Mouse (Mus musculus) neural tube, embryonic 11.5 days (tissue): ENCODE measurements around the gene Irgc1. TPM values are rescaled to one million over a fixed set of nuclear protein-coding genes. Genes with fewer than 3 reads are reported as not detected.
A peak's percentile ranks its signal among the peaks of the same experiment; 100 is the strongest.

Experiments used
- ATAC-seq: fragments of 200-750 bp; cut with Nextera tagmentation; 2 replicates; pipeline ENCODE4 v1.8.0; 2017; ENCODE audit warnings: moderate number of reproducible peaks, mild to moderate bottlenecking, moderate TSS enrichment, moderate library complexity; ENCODE audit not compliant: insufficient read depth, low FRiP score, low TSS enrichment
- DNase-seq: peaks from one replicate; pipeline ENCODE4 v3.0.0-alpha.2; 2015; ENCODE audit warnings: low spot score
- H3K27ac ChIP-seq: fragments of 300-500 bp; sonication (generic); 2 replicates; pipeline ENCODE4 v1.5.1; 2014; ENCODE audit warnings: low read depth, mild to moderate bottlenecking, low read length
- H3K27me3 ChIP-seq: fragments of 300-500 bp; sonication (generic); 2 replicates; pipeline ENCODE4 v1.6.1; 2014; ENCODE audit warnings: mild to moderate bottlenecking, low read length, mixed read lengths; ENCODE audit not compliant: control insufficient read depth, insufficient read depth
- H3K36me3 ChIP-seq: fragments of 300-500 bp; sonication (generic); 2 replicates; pipeline ENCODE4 v1.6.1; 2014; ENCODE audit warnings: mild to moderate bottlenecking, low read length, moderate library complexity, mixed read lengths; ENCODE audit not compliant: control insufficient read depth, insufficient read depth
- H3K4me1 ChIP-seq: fragments of 300-500 bp; sonication (generic); 2 replicates; pipeline ENCODE4 v1.6.1; 2014; ENCODE audit warnings: low read length, mixed read lengths; ENCODE audit not compliant: control insufficient read depth, insufficient read depth
- H3K4me2 ChIP-seq: fragments of 300-500 bp; sonication (generic); 2 replicates; pipeline ENCODE4 v1.6.1; 2014; ENCODE audit warnings: low read depth, mild to moderate bottlenecking, moderate library complexity
- H3K4me3 ChIP-seq: fragments of 300-500 bp; sonication (generic); 2 replicates; pipeline ENCODE4 v1.5.1; 2014; ENCODE audit warnings: low read depth, low read length
- H3K9ac ChIP-seq: fragments of 300-500 bp; sonication (generic); 2 replicates; pipeline ENCODE4 v1.6.1; 2014; ENCODE audit warnings: mild to moderate bottlenecking, low read length
- H3K9me3 ChIP-seq: fragments of 300-500 bp; sonication (generic); 2 replicates; pipeline ENCODE4 v1.6.1; 2016; ENCODE audit warnings: low read length; ENCODE audit not compliant: control insufficient read depth
- WGBS: fragments of 180-500 bp; shearing (Covaris S2); extraction: QIAGEN DNeasy Blood & Tissue Kit; methylation state at CpG from one replicate; pipeline ENCODE4 v1.1.7; 2014; 5-methylcytosine and 5-hydroxymethylcytosine counted together
- polyA plus RNA-seq: library from polyadenylated mRNA; unstranded; fragments of >200 nt; fragmentation: Nextera tagmentation; extraction: Ambion mirVana; gene quantifications from 2 replicates; pipeline ENCODE4 v1.2.1, GENCODE M21; 2014

Gene Irgc1
- polyA plus RNA-seq, 1 experiment from 2014 or later = not detected

DNA sequence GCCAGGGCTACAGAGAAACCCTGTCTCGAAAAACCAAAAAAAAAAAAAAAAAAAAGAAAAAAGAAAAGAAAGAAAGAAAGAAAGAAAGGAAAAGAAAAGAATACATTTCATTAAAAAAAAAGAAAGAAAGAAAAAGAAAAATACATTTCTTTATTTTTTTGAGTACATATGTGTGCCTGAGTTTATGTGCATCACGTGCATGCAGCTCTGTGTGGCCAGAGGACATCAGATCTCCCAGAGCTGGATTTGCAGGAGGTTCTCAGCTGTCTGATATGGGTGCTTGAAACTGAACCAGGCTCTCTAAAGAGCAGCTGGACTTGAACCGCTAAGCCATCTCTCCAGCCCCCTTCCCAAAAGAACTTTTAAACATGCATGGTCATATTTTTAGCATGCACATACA, 58.0 kb downstream of the Irgc1 start:
- 87% methylated on average over 3 of the region's 3 CpGs for WGBS

DNA sequence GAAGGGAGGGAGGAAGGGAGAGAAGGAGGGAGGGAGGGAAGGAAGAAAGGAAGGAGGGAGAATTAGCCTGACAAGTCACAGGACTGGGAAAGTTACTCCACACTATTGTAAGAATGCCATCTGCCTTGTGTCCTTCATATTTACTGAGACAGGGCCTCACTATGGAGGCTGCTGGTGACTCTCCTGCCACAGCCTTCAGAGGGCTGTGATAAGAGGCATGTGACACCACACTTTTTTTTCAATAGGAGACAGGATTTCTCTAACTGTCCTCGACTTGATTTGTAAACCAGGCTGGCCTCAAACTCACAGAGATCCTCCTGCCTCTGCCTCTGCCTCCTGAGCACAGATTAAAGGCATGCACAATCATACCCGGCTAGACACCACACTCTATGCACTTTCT, 60.4 kb downstream of the Irgc1 start:
- Histone ChIP-seq H3K9me3 (no peaks in the 10 kb centered on the region), H3K9ac (peak overlapping the region; percentile 3; the same call in 1 of the 2 replicates), H3K4me2 (no peak overlapping the region), H3K4me1 (peaks cover 6% of the 10 kb centered on the region; the same call in 1 of the 2 replicates), H3K27me3 (no peaks in the 10 kb centered on the region), H3K27ac (peak overlapping the region; percentile 78), H3K4me3 (no peak overlapping the region), H3K36me3 (no peaks in the 10 kb centered on the region)
- 84% methylated on average over 2 of the region's 2 CpGs for WGBS
- ATAC-seq = no peak
- DNase-seq = no peak

More for the DNA sequence above, 58.0 kb downstream of the Irgc1 start:
- Histone ChIP-seq H3K4me2 (no peak overlapping the region), H3K9me3 (no peaks in the 10 kb centered on the region), H3K27ac (no peak overlapping the region), H3K36me3 (no peaks in the 10 kb centered on the region), H3K4me1 (peaks cover 6% of the 10 kb centered on the region; the same call in 1 of the 2 replicates), H3K4me3 (no peak overlapping the region), H3K27me3 (no peaks in the 10 kb centered on the region), H3K9ac (no peak overlapping the region)
- DNase-seq (no peak), ATAC-seq (no peak)

DNA sequence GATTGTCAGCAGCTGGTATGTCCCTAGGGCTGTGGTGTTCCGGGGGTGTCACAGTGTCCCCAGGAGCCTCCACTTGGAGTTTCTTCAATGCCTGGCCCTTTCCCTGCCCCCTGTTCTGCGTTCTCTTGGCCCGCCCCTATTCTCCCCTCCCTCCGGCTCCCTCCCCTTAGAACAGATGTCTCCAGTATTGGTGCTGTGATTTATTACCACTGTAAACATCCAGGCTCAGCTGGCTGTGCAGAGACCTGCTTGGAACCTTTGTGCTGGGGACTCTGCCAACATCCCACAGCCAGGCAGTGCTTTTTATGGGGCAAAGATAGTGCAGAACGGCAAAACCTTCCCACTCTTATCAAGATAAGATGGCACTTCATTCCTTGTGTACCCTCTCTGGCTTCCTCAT, 61.0 kb downstream of the Irgc1 start:
- no peaks in the 10 kb centered on the region for H3K36me3 ChIP-seq
- H3K4me1 ChIP-seq = peaks cover 6% of the 10 kb centered on the region; the same call in 1 of the 2 replicates
- H3K27me3 ChIP-seq = no peaks in the 10 kb centered on the region
- peak overlapping the region; percentile 36 for H3K4me2 ChIP-seq
- WGBS = 3% methylated on average over 5 of the region's 5 CpGs
- peak; percentile 74 for DNase-seq
- H3K4me3 ChIP-seq = peak overlapping the region; percentile 16; the same call in 1 of the 2 replicates
- H3K27ac ChIP-seq = peak overlapping the region; percentile 78
- ATAC-seq = peak; percentile 94
- peak overlapping the region; percentile 3 for H3K9ac ChIP-seq
- H3K9me3 ChIP-seq = no peaks in the 10 kb centered on the region

DNA sequence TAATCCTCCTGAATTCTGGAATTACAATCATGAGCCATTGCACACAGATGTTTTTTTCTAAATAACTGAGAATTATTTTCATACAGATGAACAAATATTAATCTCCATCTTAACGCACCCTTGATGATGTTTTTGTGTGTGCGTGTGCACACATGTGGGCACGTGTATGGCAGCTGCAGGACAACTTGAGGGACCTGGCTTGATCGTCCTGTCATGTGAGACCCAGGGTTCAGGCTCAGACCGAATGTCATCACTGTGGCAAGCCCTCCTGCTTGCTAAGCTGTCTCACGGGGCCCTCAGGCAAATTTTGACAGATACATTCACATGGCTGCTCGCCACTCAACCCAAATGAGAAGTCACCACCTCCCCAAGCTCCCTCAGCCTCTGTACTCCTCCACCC, 61.6 kb downstream of the Irgc1 start:
- Histone ChIP-seq H3K9ac (no peak overlapping the region), H3K4me3 (no peak overlapping the region), H3K9me3 (no peaks in the 10 kb centered on the region), H3K27me3 (no peaks in the 10 kb centered on the region), H3K27ac (no peak overlapping the region), H3K4me2 (no peak overlapping the region), H3K36me3 (no peaks in the 10 kb centered on the region), H3K4me1 (peaks cover 6% of the 10 kb centered on the region; the same call in 1 of the 2 replicates)
- ATAC-seq (peak; percentile 24), DNase-seq (no peak)
- WGBS = 41% methylated on average over 7 of the region's 7 CpGs

DNA sequence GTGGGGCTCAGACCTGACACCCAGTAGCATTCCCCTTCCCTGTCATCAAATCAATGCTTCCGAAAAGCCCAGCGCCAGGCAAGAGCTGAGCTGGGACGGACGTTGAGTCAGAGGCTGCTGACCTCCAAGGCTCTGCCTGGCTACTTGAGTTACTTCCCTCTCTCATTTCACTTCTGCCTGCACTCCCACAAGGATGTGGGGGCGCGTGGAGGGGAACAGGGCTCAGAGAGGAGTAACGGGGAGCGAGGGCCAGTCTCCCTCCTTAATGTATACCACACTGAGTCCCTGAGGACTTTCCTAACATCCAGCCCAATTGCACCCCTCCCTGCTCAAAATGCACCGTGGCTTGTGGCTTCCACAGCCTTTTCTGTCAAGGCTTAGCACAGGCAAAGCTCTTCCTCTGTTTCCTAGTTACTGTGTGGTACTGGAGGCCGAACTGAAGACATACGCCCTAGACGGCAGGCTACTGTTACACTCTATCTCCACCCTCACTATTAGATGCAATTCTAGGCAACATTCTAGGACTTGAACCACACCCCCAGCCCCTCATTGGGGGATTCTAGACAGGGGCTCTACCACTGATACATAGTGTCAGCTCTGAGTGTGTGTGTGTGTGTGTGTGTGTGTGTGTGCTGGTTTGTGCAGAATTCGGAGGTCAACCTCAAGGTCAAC, 62.4 kb downstream of the Irgc1 start:
- Histone ChIP-seq H3K4me2 (no peak overlapping the region), H3K4me1 (peaks cover 6% of the 10 kb centered on the region; the same call in 1 of the 2 replicates), H3K27ac (no peak overlapping the region), H3K4me3 (no peak overlapping the region), H3K9ac (no peak overlapping the region; the same call in 1 of the 2 replicates), H3K36me3 (no peaks in the 10 kb centered on the region), H3K27me3 (no peaks in the 10 kb centered on the region), H3K9me3 (no peaks in the 10 kb centered on the region)
- DNase-seq (no peak), ATAC-seq (no peak)
- 66% methylated on average over 13 of the region's 13 CpGs for WGBS

DNA sequence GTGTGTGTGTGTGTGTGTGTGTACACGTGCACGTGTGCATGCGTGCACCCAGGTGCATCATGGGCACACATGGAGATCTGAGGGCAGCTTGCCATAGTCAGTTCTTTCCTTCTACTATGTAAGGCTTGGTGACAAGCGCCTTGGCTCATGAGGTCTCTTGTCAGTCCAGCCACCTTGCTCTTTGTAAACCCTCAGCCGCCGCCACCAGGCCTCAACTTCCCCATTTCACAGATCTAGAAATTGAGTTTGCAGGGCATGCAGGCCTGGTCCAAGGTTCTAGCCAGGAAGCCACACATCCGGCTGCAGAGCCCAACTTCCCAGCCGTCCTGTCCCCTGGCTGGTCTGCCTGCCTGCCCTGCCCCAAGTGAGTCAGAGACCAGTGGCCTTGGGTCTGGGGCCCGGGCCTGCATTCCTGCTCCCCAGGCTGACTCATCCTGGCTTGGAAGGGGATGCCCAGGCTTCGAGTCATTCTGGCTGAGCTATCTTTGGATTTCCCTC, 65.0 kb downstream of the Irgc1 start:
- H3K4me1 ChIP-seq = peaks cover 6% of the 10 kb centered on the region; the same call in 1 of the 2 replicates
- no peak overlapping the region for H3K4me2 ChIP-seq
- 87% methylated on average over 10 of the region's 10 CpGs for WGBS
- no peaks in the 10 kb centered on the region for H3K36me3 ChIP-seq
- ATAC-seq (no peak), DNase-seq (no peak)
- H3K9me3 ChIP-seq = no peaks in the 10 kb centered on the region
- H3K4me3 ChIP-seq = no peak overlapping the region
- no peak overlapping the region for H3K9ac ChIP-seq
- no peak overlapping the region for H3K27ac ChIP-seq
- H3K27me3 ChIP-seq = no peaks in the 10 kb centered on the region

DNA sequence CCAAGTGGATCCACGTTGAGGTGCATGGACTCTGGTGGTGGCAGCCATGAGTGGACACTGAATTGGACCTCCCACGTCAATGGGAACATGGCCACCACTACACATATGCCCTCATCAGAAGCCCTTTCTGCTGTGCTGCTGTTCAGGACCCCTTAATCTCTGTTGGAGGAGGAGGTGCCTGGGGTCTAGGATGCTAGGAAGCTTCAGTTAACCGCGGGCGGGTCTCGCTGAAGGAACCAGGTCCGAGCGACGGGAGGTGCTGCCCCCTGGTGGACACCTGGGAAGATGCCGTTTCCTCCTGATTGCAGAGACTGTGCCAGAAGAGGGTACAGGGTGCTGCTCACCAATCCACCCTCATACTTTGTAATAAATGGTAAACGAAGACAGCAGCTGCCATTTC, 67.3 kb downstream of the Irgc1 start:
- Histone ChIP-seq H3K9me3 (no peaks in the 10 kb centered on the region), H3K36me3 (no peaks in the 10 kb centered on the region), H3K27me3 (no peaks in the 10 kb centered on the region), H3K27ac (no peak overlapping the region), H3K4me3 (no peak overlapping the region), H3K9ac (no peak overlapping the region), H3K4me2 (peak overlapping the region; percentile 12; the same call in 1 of the 2 replicates), H3K4me1 (no peaks in the 10 kb centered on the region)
- WGBS = 8% methylated on average over 11 of the region's 11 CpGs
- ATAC-seq (peak; percentile 30; the same call in 1 of the 2 replicates), DNase-seq (peak; percentile 75)

DNA sequence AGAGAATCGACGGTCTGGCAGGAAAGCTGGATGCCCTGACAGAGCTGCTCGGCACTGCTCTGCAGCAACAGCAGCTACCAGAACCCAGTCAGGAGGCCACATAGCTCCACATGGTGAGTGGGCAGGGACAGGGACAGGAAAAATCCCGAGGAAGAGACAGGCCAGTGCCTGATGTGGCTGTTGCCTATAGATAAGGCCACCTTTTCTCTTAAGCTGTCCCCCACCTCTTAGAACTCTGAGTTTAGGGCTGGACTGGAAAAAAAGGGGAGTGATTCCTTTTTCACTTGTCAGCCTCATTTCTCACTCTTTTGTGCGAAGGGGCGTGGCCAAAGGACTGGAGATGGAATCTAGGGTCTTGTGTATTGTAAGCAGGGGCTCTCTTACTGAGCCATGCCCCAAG, 68.0 kb downstream of the Irgc1 start:
- Histone ChIP-seq H3K4me1 (no peaks in the 10 kb centered on the region), H3K4me3 (no peak overlapping the region), H3K27me3 (no peaks in the 10 kb centered on the region), H3K4me2 (no peak overlapping the region), H3K36me3 (no peaks in the 10 kb centered on the region), H3K27ac (no peak overlapping the region), H3K9ac (no peak overlapping the region), H3K9me3 (no peaks in the 10 kb centered on the region)
- DNase-seq = no peak
- ATAC-seq = no peak
- 68% methylated on average over 6 of the region's 6 CpGs for WGBS
